Mouse (Mus musculus) adrenal gland, adult 2 months (tissue): ENCODE data around the gene Sik2. TPM values are rescaled to one million over a fixed set of nuclear protein-coding genes. Genes with fewer than 3 reads are reported as not detected.
A peak's percentile ranks its signal among the peaks of the same experiment; 100 is the strongest.

Source experiments
- DNase-seq: peaks from one replicate; pipeline ENCODE4 v3.0.0; 2021
- polyA plus RNA-seq: library from polyadenylated mRNA; depleted of rRNA; stranded (reverse); fragments of >200 nt; gene quantifications from 2 replicates; pipeline ENCODE4 v1.2.3, GENCODE M21; 2012
- total RNA-seq, 2 experiments: library from RNA; stranded (reverse); gene quantifications; 2 replicates each; pipeline ENCODE4 v1.2.3; 2021

The Sik2 gene
- total and polyA plus RNA-seq, 3 experiments = 81.4 to 108 (median 107) TPM

DNA sequence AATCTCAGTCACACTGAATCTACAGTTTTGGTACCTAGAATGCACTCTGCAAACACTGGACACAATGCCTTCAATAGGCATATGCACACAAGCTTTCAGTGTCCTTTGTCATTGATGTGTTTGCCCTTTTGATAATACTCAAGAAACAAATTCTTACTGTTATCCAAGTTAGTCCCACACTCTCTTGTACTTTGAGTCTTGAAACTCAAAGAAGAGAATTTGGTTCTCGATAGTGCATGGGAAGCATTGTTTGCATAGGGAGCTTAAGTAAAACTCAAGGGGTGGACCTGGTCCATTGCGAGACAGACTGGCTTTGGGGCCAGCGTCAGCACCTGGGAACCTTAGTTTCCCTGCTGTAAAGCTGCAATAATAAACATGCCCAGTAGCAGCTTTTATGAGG lies 90.7 kb downstream of the Sik2 start:
- DNase-seq = no peak

- DNase-seq = no peak
Observed at GRCm38 (mm10) chr9:50911861-50912515, 96.9 kb downstream of the Sik2 start.

GRCm38 (mm10) chr9:50905321-50905720 lies 103.6 kb downstream of the Sik2 start:
- no peak for DNase-seq

- DNase-seq = no peak
Observed at GRCm38 (mm10) chr9:50904196-50904847, 104.6 kb downstream of the Sik2 start.

DNA sequence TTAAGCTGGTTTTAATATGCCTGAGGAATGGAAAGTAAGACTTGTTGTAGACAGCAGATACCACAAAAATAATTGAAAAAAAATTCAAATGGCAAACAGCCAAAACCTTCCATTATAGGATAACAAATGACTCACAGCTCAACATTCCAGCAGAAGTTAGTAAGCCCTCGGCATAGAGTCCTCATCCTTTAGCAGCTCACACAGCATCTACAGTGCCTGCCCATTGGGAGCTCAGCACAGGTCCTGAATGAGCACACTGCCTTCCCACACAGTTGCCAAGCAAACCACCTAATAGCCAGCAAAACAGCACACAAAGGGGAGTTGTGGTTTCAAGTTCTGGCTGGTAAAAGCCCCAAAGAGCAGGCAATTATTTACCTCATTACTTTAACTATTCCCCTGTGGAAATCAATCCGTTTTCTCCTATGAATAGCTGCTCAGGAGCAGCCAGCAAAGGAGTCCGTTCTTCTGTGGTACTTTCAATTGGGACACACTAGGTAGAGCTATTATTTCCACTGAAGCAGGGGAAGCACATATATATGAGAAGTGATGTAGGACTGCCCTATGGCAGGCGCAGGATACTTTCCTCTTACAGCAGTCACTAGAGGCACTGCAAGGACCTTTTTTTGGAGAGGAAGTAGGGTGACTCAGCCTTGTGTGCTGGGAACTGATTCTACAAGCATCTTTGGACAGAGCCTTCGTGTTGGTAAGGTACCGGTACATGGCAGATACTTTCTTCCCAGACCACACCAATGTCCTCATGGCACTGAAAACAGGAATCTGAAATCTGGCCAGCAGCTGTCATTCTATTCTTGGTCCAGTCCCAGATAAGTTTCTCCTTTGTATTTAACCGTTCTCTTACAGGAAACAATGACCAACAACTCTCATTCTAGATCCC lies 108.6 kb downstream of the Sik2 start:
- no peak for DNase-seq

GRCm38 (mm10) chr9:50893665-50894064 lies 115.2 kb downstream of the Sik2 start:
- DNase-seq = peak; percentile 94

GRCm38 (mm10) chr9:50890494-50891090 lies 118.3 kb downstream of the Sik2 start:
- no peak for DNase-seq

- DNase-seq = no peak
Observed at GRCm38 (mm10) chr9:50889964-50890363, 118.9 kb downstream of the Sik2 start.

GRCm38 (mm10) chr9:50889211-50889610 lies 119.7 kb downstream of the Sik2 start:
- no peak for DNase-seq

- DNase-seq = peak; percentile 23
Observed at GRCm38 (mm10) chr9:50887351-50887750, 121.5 kb downstream of the Sik2 start.

GRCm38 (mm10) chr9:50886870-50887269 lies 122.0 kb downstream of the Sik2 start:
- DNase-seq = no peak

- peak; percentile 29 for DNase-seq
Observed at GRCm38 (mm10) chr9:50885600-50885987, 123.3 kb downstream of the Sik2 start.

GRCm38 (mm10) chr9:50884741-50885599 lies 123.9 kb downstream of the Sik2 start:
- peak; percentile 58 for DNase-seq

DNA sequence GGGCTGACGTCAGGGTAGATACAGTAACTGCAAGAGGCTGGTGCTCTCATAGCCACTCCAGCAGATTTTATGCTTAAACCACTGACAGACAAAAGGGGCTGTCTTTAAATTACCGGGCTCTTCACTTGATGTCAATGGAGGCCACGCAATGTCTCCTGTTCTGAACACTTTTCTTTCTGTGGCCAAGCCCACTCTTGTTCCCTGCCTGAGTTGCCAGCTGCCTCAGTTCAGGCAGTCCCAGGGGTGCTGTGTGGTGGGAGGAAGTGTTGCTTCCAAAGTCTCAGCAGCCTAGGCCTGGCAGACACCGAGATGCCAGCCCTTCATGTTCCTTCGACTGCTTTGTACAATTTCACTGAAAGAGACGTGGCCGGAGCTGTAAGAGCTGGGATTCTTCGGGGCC lies 124.8 kb downstream of the Sik2 start:
- no peak for DNase-seq

DNA sequence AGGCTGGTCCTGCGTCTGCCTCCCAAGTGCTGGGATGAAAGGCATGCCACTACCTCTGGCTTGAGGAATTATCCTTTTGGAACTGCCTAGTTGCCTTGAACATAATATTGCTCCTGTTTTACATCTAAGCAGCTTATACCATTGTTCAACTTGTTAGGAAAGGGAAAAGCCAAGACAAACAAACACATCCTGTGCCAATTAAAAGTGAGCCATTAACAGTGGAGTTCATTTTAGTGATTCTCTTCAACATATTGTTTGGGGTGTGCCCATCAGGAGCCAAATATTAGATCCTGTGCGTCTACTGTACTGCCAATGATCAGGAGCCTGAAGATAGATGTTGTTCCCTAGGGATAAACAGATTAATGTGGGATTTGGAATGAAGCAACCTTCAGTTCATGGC lies 126.7 kb downstream of the Sik2 start:
- DNase-seq = no peak

DNA sequence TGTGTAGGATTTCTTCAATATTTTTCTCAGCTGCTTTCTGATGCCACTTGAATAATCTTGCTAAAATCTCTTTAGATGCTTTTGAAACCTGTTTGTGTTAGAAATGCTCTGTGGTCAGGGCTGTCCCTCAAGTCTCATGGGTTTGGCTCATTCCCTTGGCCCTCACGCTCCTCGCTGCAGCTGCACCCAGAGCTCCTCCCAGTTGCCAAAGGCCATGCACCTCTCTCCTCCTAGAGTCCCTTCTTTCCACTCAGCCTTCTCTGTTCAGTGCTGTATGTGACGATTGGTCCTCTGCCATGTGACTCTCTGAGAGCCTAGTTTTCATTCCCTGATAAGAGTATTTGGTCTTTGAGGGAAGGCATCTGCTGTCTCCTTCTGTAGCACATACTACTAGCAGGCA lies 131.4 kb downstream of the Sik2 start:
- DNase-seq = no peak

GRCm38 (mm10) chr9:50876287-50876686 lies 132.6 kb downstream of the Sik2 start:
- DNase-seq = peak; percentile 78

DNA sequence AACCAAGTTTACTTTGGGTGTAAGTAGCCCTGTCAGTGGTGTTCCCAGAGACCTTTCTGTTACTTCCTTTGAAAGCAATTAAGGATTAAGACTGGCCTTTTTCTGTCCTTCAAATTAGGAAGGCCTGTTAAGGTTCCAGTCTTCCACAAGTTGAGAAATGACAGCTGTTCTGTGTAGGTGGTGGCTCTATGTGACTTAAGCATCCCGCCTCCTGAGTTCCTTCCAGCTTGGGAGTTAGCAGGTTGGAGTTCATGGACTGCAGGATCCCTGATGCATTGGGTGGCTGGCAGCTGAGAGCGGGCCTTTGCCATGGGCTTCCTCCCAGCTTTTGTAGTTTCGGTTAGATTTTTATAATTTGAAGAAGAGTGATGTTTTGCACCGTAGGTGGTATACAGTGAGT lies 133.4 kb downstream of the Sik2 start:
- DNase-seq = no peak

DNA sequence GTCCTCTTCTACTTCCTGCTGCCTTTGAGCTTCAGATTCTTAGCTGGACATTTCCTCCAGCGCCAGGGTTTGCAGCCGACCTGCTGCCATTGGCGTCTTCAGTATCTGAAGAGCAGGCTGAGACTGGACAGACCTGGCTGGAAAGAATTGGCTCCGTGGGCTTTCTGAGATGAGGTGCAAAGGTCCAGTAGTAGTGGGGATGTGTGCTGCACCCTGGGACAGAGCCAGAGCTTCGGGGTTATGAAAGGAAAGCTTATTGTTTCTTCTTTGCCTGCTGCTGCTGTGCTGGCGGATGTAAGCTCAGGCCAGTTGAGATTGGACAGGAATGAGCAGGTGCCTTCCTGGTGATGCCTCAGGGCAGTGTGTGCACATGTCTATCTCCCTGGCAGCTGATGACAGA lies 134.8 kb downstream of the Sik2 start:
- no peak for DNase-seq

DNA sequence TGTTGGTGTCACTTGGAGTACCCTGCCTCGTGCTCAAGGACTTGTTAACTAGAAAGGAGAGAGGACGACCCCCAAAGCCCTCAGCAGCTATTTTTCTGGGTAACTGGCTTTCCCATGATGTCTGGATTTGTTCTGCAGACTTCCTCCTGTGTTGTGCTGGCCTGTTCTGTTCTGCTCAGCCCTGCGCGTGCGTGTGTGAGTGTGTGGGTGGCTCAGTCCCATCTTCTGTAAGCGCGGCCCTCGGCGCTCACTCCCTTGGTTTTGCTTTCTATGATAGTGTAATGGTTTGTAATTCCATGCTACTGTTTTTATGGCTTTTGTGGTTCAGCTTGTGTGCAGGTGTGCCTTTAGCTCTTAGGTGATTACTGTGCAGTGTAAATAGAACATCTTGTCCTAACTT lies 135.7 kb downstream of the Sik2 start:
- DNase-seq = no peak

DNA sequence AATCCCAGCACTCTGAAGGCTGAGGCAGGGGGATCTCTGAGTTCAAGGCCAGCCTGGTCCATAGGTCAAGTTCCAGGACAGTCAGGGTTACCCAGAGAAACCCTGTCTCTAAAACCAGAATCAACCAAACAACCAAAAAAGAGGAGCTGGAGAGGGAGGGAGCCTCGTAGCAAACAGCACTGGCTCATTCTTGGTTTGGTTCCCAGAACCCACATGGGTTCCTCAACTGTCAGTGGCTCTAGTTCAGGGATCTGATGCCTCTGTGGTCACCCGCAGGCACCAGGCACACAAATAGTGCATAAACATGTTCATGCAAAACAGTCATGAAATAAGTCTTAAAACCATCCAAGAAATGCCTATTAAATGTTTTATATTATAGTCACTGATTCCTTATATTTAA lies 140.7 kb downstream of the Sik2 start:
- DNase-seq = no peak

DNA sequence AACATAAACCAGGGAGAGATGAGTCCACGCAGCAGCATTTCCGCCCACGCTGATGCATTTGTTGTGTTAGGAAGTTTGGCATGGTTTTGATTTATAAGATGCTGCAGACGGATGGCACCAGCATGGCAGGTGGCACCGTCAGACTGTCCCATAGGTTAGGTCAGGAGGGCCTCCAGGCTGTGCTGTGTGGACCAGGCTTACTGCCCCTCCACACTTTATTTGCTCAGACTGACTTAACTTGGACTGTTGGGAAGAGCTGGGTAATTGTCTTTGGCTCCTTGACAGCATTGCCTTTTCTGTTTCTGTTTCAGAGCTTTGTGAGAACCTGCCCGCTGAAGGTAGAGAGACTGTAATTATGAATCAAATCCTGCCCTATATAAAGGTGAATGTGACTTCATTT lies 141.9 kb downstream of the Sik2 start:
- DNase-seq = no peak
